Mouse (Mus musculus): Measurements from ENCODE around the gene Olfr714. TPM values are rescaled to one million over a fixed set of nuclear protein-coding genes. Genes with fewer than 3 reads are reported as not detected.
"Not testable (repeated sequence)": the region's sequence is repeated elsewhere in the genome, so short reads cannot be mapped to it uniquely, and the experiment has no call there.

Olfr714 gene
- not detected in 2 replicates for polyA plus RNA-seq (2014; fragmentation: Nextera tagmentation; extraction: Ambion mirVana)

GRCm38 (mm10) chr7:107070681-107071080, at the start of gene Olfr714:
TSS of gene Olfr714 (plus strand) at chr7:107070981.
- ATAC-seq (ENCODE audit: insufficient number of reproducible peaks, low FRiP score, low TSS enrichment, low read depth) = no peak
- Histone ChIP-seq H3K4me2 (ENCODE audit: low read depth, severe bottlenecking) (no peak within 1 kb of the TSS), H3K4me3 (ENCODE audit: low read depth, low read length) (no peak within 1 kb of the TSS), H3K36me3 (ENCODE audit: control insufficient read depth, insufficient read depth, low read length) (no peaks in the 10 kb centered on the region), H3K27me3 (ENCODE audit: control insufficient read depth, insufficient read depth, low read length) (no peaks in the 10 kb centered on the region), H3K4me1 (ENCODE audit: control insufficient read depth, insufficient read depth, low read length) (no peaks in the 10 kb centered on the region), H3K27ac (replicated peaks; ENCODE audit: low read depth, low read length) (no peak within 1 kb of the TSS), H3K9me3 (ENCODE audit: control insufficient read depth, low read length) (no peaks in the 10 kb centered on the region), H3K9ac (ENCODE audit: low read length) (no peak within 1 kb of the TSS)
- 93% methylated on average over 2 of the region's 2 CpGs for WGBS
- DNase-seq (ENCODE audit: low spot score) = no peak

DNA sequence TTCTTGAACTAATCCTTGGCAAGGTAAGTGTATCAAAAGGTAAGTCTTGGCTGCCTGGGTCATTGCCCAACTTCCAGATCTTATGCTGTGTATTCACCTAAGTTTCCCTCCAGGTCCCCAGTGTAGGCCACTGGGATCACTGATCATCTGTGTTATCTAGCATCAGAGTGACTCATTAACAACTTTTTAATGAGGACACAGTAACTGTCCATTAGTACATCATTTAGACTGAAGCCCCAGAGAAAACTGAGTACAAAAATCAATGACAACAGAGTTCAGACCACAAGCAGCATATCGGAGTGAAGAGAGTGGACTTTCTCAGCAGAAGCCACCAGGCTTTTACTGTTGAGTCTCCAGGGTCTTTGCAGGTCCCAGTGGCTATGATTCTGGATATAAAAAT, 39.9 kb upstream of the Olfr714 start, which contains the start of gene Olfr713:
Gene Olfr713, plus strand, starts transcription at position 301 of the 400 bp plus-strand sequence.
- H3K27ac ChIP-seq (replicated peaks; ENCODE audit: low read depth, low read length) = no peak within 1 kb of the TSS
- H3K36me3 ChIP-seq (ENCODE audit: control insufficient read depth, insufficient read depth, low read length) = no peaks in the 10 kb centered on the region
- WGBS = 90% methylated on average over 1 of the region's 1 CpGs
- H3K4me1 ChIP-seq (ENCODE audit: control insufficient read depth, insufficient read depth, low read length) = no peaks in the 10 kb centered on the region
- no peak for DNase-seq (ENCODE audit: low spot score)
- H3K9ac ChIP-seq (ENCODE audit: low read length) = no peak within 1 kb of the TSS
- H3K27me3 ChIP-seq (ENCODE audit: control insufficient read depth, insufficient read depth, low read length) = no peaks in the 10 kb centered on the region
- no peaks in the 10 kb centered on the region for H3K9me3 ChIP-seq (ENCODE audit: control insufficient read depth, low read length)
- no peak for ATAC-seq (ENCODE audit: insufficient number of reproducible peaks, low FRiP score, low TSS enrichment, low read depth)
- H3K4me2 ChIP-seq (ENCODE audit: low read depth, severe bottlenecking) = no peak within 1 kb of the TSS
- no peak within 1 kb of the TSS for H3K4me3 ChIP-seq (ENCODE audit: low read depth, low read length)

DNA sequence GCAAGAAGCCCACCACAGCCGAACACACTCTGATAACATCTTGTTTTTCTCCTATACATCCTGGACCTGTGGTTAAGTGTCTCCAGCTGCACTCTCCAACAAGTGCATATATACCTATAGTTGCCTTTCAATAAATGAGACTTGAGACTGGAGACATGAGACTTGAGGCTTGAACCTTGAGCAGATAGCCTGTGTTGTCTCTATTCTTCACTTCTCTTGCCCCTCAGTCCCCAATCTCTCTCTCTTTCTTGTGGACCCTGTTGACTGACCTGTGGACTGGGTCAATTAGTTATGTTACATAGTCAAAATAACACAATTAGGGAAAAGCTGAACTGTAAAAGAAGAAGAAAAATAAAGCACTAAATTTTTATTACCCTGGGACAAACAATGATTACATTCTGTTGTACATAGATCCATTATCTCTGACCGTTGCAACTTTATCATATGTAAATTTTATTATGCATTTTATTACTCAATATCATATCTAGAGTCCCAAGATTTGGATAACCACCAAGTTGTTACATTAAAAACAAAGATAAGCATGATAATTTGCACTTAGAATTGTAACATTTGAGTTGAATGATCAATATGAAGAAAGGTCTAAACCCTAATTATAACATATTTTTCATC, 30.7 kb upstream of the Olfr714 start:
- DNase-seq (ENCODE audit: low spot score) = no peak
- no peak overlapping the region for H3K4me2 ChIP-seq (ENCODE audit: low read depth, severe bottlenecking)
- ATAC-seq (ENCODE audit: insufficient number of reproducible peaks, low FRiP score, low TSS enrichment, low read depth) = no peak
- H3K4me1 ChIP-seq (ENCODE audit: control insufficient read depth, insufficient read depth, low read length) = no peaks in the 10 kb centered on the region
- H3K27me3 ChIP-seq (ENCODE audit: control insufficient read depth, insufficient read depth, low read length) = no peaks in the 10 kb centered on the region
- H3K27ac ChIP-seq (replicated peaks; ENCODE audit: low read depth, low read length) = no peak overlapping the region
- H3K9me3 ChIP-seq (ENCODE audit: control insufficient read depth, low read length) = no peaks in the 10 kb centered on the region
- 72% methylated on average over 2 of the region's 2 CpGs for WGBS
- no peaks in the 10 kb centered on the region for H3K36me3 ChIP-seq (ENCODE audit: control insufficient read depth, insufficient read depth, low read length)
- no peak overlapping the region for H3K4me3 ChIP-seq (ENCODE audit: low read depth, low read length)
- H3K9ac ChIP-seq (ENCODE audit: low read length) = no peak overlapping the region

- no peaks in the 10 kb centered on the region for H3K9me3 ChIP-seq (ENCODE audit: control insufficient read depth, low read length)
- no peak overlapping the region for H3K27ac ChIP-seq (replicated peaks; ENCODE audit: low read depth, low read length)
- no peaks in the 10 kb centered on the region for H3K27me3 ChIP-seq (ENCODE audit: control insufficient read depth, insufficient read depth, low read length)
- WGBS = 91% methylated on average over 3 of the region's 3 CpGs
- no peak overlapping the region for H3K4me2 ChIP-seq (ENCODE audit: low read depth, severe bottlenecking)
- no peak overlapping the region for H3K9ac ChIP-seq (ENCODE audit: low read length)
- no peak overlapping the region for H3K4me3 ChIP-seq (ENCODE audit: low read depth, low read length)
- H3K36me3 ChIP-seq (ENCODE audit: control insufficient read depth, insufficient read depth, low read length) = no peaks in the 10 kb centered on the region
- no peak for ATAC-seq (ENCODE audit: insufficient number of reproducible peaks, low FRiP score, low TSS enrichment, low read depth)
- no peaks in the 10 kb centered on the region for H3K4me1 ChIP-seq (ENCODE audit: control insufficient read depth, insufficient read depth, low read length)
- no peak for DNase-seq (ENCODE audit: low spot score)
Observed at GRCm38 (mm10) chr7:107043136-107043535, 27.6 kb upstream of the Olfr714 start.

DNA sequence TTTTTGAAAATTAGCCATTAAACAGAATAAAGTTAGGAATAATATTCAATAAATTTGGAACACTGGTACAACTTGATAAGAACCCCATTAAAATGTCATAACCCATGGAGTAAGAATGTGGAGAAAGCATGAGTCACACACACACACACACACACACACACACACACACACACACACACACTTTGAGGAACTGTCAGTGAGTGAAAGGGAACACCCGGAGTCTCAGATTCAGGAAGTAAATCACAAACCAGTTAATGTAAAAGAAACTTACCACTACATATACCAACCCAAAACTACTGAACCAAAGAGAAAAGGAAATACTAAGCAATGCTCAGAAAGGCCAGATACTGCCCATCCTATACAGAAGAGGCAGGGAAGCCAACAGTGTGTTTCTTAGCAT, 26.4 kb upstream of the Olfr714 start:
- no peaks in the 10 kb centered on the region for H3K4me1 ChIP-seq (ENCODE audit: control insufficient read depth, insufficient read depth, low read length)
- no peak for DNase-seq (ENCODE audit: low spot score)
- no peaks in the 10 kb centered on the region for H3K9me3 ChIP-seq (ENCODE audit: control insufficient read depth, low read length)
- 83% methylated on average over 1 of the region's 1 CpGs for WGBS
- H3K4me3 ChIP-seq (ENCODE audit: low read depth, low read length) = no peak overlapping the region
- H3K4me2 ChIP-seq (ENCODE audit: low read depth, severe bottlenecking) = no peak overlapping the region
- H3K36me3 ChIP-seq (ENCODE audit: control insufficient read depth, insufficient read depth, low read length) = no peaks in the 10 kb centered on the region
- ATAC-seq (ENCODE audit: insufficient number of reproducible peaks, low FRiP score, low TSS enrichment, low read depth) = no peak
- H3K27me3 ChIP-seq (ENCODE audit: control insufficient read depth, insufficient read depth, low read length) = no peaks in the 10 kb centered on the region
- no peak overlapping the region for H3K9ac ChIP-seq (ENCODE audit: low read length)
- H3K27ac ChIP-seq (replicated peaks; ENCODE audit: low read depth, low read length) = no peak overlapping the region

- 4% methylated on average over 5 of the region's 5 CpGs for WGBS
- H3K27ac ChIP-seq (replicated peaks; ENCODE audit: low read depth, low read length) = no peak overlapping the region
- H3K4me1 ChIP-seq (ENCODE audit: control insufficient read depth, insufficient read depth, low read length) = no peaks in the 10 kb centered on the region
- H3K4me2 ChIP-seq (ENCODE audit: low read depth, severe bottlenecking) = no peak overlapping the region
- peak; percentile 40 for DNase-seq (ENCODE audit: low spot score)
- H3K9ac ChIP-seq (ENCODE audit: low read length) = no peak overlapping the region
- H3K9me3 ChIP-seq (ENCODE audit: control insufficient read depth, low read length) = no peaks in the 10 kb centered on the region
- H3K27me3 ChIP-seq (ENCODE audit: control insufficient read depth, insufficient read depth, low read length) = no peaks in the 10 kb centered on the region
- H3K4me3 ChIP-seq (ENCODE audit: low read depth, low read length) = no peak overlapping the region
- H3K36me3 ChIP-seq (ENCODE audit: control insufficient read depth, insufficient read depth, low read length) = no peaks in the 10 kb centered on the region
- no peak for ATAC-seq (ENCODE audit: insufficient number of reproducible peaks, low FRiP score, low TSS enrichment, low read depth)
Observed at GRCm38 (mm10) chr7:107045833-107046232, 24.9 kb upstream of the Olfr714 start.

DNA sequence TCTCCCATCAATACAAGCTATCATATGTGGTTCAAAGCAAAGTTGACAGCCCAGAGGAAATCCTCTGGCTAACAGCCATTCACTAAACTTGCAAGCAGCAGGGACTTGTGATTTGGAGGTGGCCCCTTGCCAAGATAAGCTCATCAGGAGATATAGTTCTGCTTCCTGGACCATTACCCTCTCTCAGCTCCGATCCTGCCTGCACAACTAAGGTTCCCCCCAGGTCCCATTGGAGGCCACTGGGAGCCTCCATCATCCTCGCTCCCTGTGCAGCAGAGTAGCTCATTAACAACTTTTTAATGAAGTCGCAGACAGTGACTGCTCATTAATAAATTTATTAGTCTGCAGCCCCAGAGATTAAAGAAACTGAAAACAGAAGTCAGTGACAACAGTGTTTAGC, 23.2 kb upstream of the Olfr714 start:
- DNase-seq (ENCODE audit: low spot score) = no peak
- no peak for ATAC-seq (ENCODE audit: insufficient number of reproducible peaks, low FRiP score, low TSS enrichment, low read depth)
- Histone ChIP-seq H3K9ac (ENCODE audit: low read length) (no peak overlapping the region), H3K9me3 (ENCODE audit: control insufficient read depth, low read length) (no peaks in the 10 kb centered on the region), H3K36me3 (ENCODE audit: control insufficient read depth, insufficient read depth, low read length) (no peaks in the 10 kb centered on the region), H3K4me1 (ENCODE audit: control insufficient read depth, insufficient read depth, low read length) (no peaks in the 10 kb centered on the region), H3K27me3 (ENCODE audit: control insufficient read depth, insufficient read depth, low read length) (no peaks in the 10 kb centered on the region), H3K4me3 (ENCODE audit: low read depth, low read length) (no peak overlapping the region), H3K4me2 (ENCODE audit: low read depth, severe bottlenecking) (no peak overlapping the region), H3K27ac (replicated peaks; ENCODE audit: low read depth, low read length) (no peak overlapping the region)
- WGBS = 35% methylated on average over 3 of the region's 3 CpGs

DNA sequence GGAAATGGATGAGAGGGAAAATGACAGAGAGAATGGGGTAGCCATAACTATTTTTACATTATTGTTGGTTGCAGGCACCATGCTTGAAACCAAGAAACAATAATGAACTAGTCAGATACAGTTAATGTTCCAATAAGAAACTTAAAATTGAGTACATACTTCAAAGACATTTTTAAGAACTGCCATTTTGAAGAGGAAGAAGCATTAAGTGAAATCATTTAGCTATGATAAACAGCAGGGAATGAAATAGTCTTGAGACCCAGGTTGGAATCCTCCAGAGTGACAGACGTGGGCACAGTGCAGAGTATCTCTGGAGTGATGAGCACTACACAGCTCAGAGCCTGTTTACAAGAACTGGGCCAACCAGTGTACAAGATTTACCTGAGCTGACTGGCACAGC, 22.1 kb downstream of the Olfr714 start, which contains the start of gene Olfr17:
Gene Olfr17, plus strand, starts transcription at position 301 of the 400 bp plus-strand sequence.
- Histone ChIP-seq H3K27me3 (ENCODE audit: control insufficient read depth, insufficient read depth, low read length) (no peaks in the 10 kb centered on the region), H3K4me2 (ENCODE audit: low read depth, severe bottlenecking) (no peak within 1 kb of the TSS), H3K4me1 (ENCODE audit: control insufficient read depth, insufficient read depth, low read length) (no peaks in the 10 kb centered on the region), H3K4me3 (ENCODE audit: low read depth, low read length) (no peak within 1 kb of the TSS), H3K36me3 (ENCODE audit: control insufficient read depth, insufficient read depth, low read length) (no peaks in the 10 kb centered on the region), H3K9me3 (ENCODE audit: control insufficient read depth, low read length) (no peaks in the 10 kb centered on the region), H3K27ac (replicated peaks; ENCODE audit: low read depth, low read length) (no peak within 1 kb of the TSS), H3K9ac (ENCODE audit: low read length) (no peak within 1 kb of the TSS)
- ATAC-seq (ENCODE audit: insufficient number of reproducible peaks, low FRiP score, low TSS enrichment, low read depth) (no peak), DNase-seq (ENCODE audit: low spot score) (no peak)
- 72% methylated on average over 1 of the region's 1 CpGs for WGBS

GRCm38 (mm10) chr7:107110269-107110668, 39.5 kb downstream of the Olfr714 start, which contains the start of gene Olfr715b:
TSS of gene Olfr715b (minus strand) at chr7:107110369.
- not testable (repeated sequence) for H3K9me3 ChIP-seq (ENCODE audit: control insufficient read depth, low read length); H3K4me2 ChIP-seq (ENCODE audit: low read depth, severe bottlenecking); H3K9ac ChIP-seq (ENCODE audit: low read length); H3K4me1 ChIP-seq (ENCODE audit: control insufficient read depth, insufficient read depth, low read length); H3K27me3 ChIP-seq (ENCODE audit: control insufficient read depth, insufficient read depth, low read length); ATAC-seq (ENCODE audit: insufficient number of reproducible peaks, low FRiP score, low TSS enrichment, low read depth); H3K4me3 ChIP-seq (ENCODE audit: low read depth, low read length); H3K36me3 ChIP-seq (ENCODE audit: control insufficient read depth, insufficient read depth, low read length); H3K27ac ChIP-seq (replicated peaks; ENCODE audit: low read depth, low read length); DNase-seq (ENCODE audit: low spot score)
- 75% methylated on average over 1 of the region's 2 CpGs for WGBS

Measured in limb, embryonic 11.5 days (tissue).